Mouse (Mus musculus): ENCODE measurements around the gene Rbfox1.

DNA sequence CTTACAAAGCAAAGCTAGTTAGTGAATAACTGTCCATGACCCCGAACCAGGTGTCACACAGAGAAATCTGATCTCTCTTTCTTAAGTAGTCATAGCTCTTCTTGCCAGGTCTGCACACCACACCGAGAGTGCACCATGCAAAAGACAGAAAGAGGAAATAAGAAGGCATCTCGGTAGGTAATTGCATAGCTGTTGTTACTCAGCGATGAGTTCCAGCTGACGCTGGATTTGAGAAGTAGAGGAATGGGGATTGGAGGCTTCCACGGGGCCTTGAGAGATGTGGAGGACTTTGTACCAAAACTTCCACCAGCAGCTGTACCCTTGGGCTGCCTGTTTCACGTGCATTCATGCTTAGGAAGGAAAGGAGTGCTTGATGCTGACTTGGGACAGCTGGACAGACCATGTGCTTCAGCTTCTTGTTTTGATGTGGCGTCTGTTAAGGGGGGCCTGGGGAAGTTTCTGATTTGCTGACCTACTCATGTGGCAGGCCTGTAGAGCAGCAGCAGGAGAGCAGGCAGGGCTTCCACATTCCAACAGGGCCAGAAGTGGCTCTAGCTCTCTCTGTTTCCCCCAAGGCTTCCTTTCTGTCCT is 1265.1 kb downstream of the Rbfox1 start:
- TF ChIP-seq CTCF (IDR thresholded peaks at IDR 0.05; ENCODE audit: borderline replicate concordance, extremely low read depth, insufficient read depth, insufficient read length): no peak
- TF ChIP-seq POLR2A (IDR thresholded peaks at IDR 0.05; ENCODE audit: borderline replicate concordance, extremely low read depth, insufficient read depth, insufficient read length, poor library complexity, severe bottlenecking): no peak

Data from brain, embryonic 14.5 days (tissue).